Mouse (Mus musculus): ENCODE measurements around the gene Olfr1164.

Olfr1164 gene

GRCm38 (mm10) chr2:88093866-88094265 is at the start of gene Olfr1164:
Olfr1164 (minus strand) TSS chr2:88093966.
- DNase-seq (ENCODE audit: low spot score): no peak

DNA sequence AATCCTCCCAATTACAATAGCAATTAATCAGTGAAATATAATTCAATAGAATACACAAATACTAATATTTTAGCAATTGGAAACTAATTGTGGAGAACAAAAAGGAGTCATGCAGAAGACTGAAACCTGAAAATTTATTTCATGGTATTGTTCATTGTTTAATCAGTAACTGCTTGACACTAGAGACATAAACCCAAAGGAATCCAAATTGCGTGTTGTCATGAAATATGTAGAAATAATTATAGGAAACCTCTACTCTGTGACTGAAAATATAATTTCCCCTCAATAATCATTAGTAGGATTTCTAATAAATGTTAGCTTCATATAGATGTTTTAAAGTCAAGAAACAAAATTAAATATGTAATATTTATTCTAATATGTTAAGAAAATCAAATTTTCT is 34.4 kb upstream of the Olfr1164 start, which contains the start of gene Olfr1166:
TSS of gene Olfr1166 (minus strand) at position 101 of the 400 bp plus-strand sequence.
- no peak for DNase-seq (ENCODE audit: low spot score)

- no peak for DNase-seq (ENCODE audit: low spot score)
These were observed 22.0 kb downstream of the Olfr1164 start, which contains the start of gene Olfr1163 for GRCm38 (mm10) chr2:88071730-88072129. Olfr1163 (minus strand) TSS chr2:88071830.

GRCm38 (mm10) chr2:88063587-88063986 is 30.2 kb downstream of the Olfr1164 start:
- DNase-seq (ENCODE audit: low spot score): no peak

- no peak for DNase-seq (ENCODE audit: low spot score)
These were observed 42.7 kb downstream of the Olfr1164 start, which contains the start of gene Olfr1162 for GRCm38 (mm10) chr2:88051029-88051428. Olfr1162 (minus strand) TSS chr2:88051129.

All from ovary, postnatal 14 days (tissue).